Mouse (Mus musculus): ENCODE measurements around the gene Dgat2.

Gene Dgat2

GRCm38 (mm10) chr7:99182432-99183172 is at the start of gene Dgat2:
Gene Dgat2, minus strand, starts transcription at chr7:99182719.
- DNase-seq = peak; percentile 99

GRCm38 (mm10) chr7:99230061-99230747 is 47.7 kb upstream of the Dgat2 start:
- DNase-seq = no peak

GRCm38 (mm10) chr7:99229411-99229810 is 46.9 kb upstream of the Dgat2 start:
- DNase-seq = no peak

- DNase-seq = no peak
These were observed 46.3 kb upstream of the Dgat2 start for GRCm38 (mm10) chr7:99228825-99229224.

- DNase-seq = no peak
These were observed 44.7 kb upstream of the Dgat2 start for GRCm38 (mm10) chr7:99227267-99227666.

- no peak for DNase-seq
These were observed 44.1 kb upstream of the Dgat2 start for GRCm38 (mm10) chr7:99226662-99227061.

- peak; percentile 96 for DNase-seq
These were observed 42.9 kb upstream of the Dgat2 start for GRCm38 (mm10) chr7:99225421-99225820.

GRCm38 (mm10) chr7:99224648-99225190 is 42.2 kb upstream of the Dgat2 start:
- peak; percentile 94 for DNase-seq

- DNase-seq = no peak
These were observed 41.7 kb upstream of the Dgat2 start for GRCm38 (mm10) chr7:99224225-99224624.

GRCm38 (mm10) chr7:99217338-99218074 is 35.0 kb upstream of the Dgat2 start:
- DNase-seq = peak; percentile 98

GRCm38 (mm10) chr7:99215347-99215855 is 32.9 kb upstream of the Dgat2 start:
- peak; percentile 97 for DNase-seq

- no peak for DNase-seq
These were observed 32.2 kb upstream of the Dgat2 start for GRCm38 (mm10) chr7:99214621-99215185.

- DNase-seq = no peak
These were observed 31.2 kb upstream of the Dgat2 start for GRCm38 (mm10) chr7:99213686-99214085.

- no peak for DNase-seq
These were observed 30.5 kb upstream of the Dgat2 start for GRCm38 (mm10) chr7:99213056-99213455.

GRCm38 (mm10) chr7:99208704-99209103 is 26.2 kb upstream of the Dgat2 start:
- DNase-seq = no peak

- DNase-seq = no peak
These were observed 23.8 kb upstream of the Dgat2 start for GRCm38 (mm10) chr7:99206364-99206763.

- peak; percentile 97 for DNase-seq
These were observed 19.6 kb upstream of the Dgat2 start for GRCm38 (mm10) chr7:99202163-99202562.

- DNase-seq = peak; percentile 94
These were observed 17.8 kb upstream of the Dgat2 start for GRCm38 (mm10) chr7:99200290-99200689.

GRCm38 (mm10) chr7:99199451-99200175 is 17.1 kb upstream of the Dgat2 start:
- peak; percentile 79 for DNase-seq

GRCm38 (mm10) chr7:99198811-99199210 is 16.3 kb upstream of the Dgat2 start:
- DNase-seq = peak; percentile 88

- DNase-seq = no peak
These were observed 12.0 kb upstream of the Dgat2 start for GRCm38 (mm10) chr7:99194511-99194910.

- DNase-seq = no peak
These were observed 11.4 kb upstream of the Dgat2 start for GRCm38 (mm10) chr7:99193926-99194325.

Data from heart, adult 11 months (tissue).